Mouse (Mus musculus) B cell, adult 2 months (primary cell): ENCODE data around the gene Rarb.
"Not testable (repeated sequence)": the region's sequence is repeated elsewhere in the genome, so short reads cannot be mapped to it uniquely, and the experiment has no call there.

Experiments used
- DNase-seq, 2 experiments: peaks; one replicate each; pipeline ENCODE4 v3.0.0; 2022

The Rarb gene

DNA sequence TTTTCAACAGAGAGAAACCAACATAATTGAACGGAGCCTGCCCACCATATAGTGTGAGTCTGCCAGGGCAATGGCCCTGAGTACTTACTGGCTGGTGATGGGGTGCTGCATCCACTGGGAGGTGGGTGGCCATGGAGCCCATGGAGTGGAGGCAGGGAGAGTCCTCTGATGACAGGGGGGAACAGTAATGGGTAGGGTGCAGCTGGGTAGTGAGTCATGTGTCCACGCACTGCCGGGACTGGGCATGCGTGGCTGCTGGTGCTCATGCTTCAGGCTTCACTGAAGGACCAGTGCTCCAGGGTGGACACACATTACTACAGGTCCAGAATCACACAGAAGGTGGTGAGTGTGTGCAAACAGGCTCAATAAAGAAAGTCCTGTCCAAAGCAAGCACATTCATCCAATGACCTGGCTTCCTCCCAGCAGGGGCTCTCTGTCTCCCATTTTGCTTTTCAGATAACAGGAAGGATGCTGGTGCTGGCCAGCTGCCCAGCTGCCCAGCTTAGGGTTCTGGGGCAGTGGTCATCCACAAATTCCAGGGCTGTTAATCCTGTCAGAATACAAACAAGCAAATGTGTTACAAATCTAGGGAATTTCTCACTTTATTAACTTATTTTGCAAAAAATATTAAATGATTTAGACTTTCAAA is at the start of gene Rarb:
TSS of gene Rarb (minus strand) at position 555 of the 649 bp plus-strand sequence.
- DNase-seq = no peak

- no peak for DNase-seq
Measured at GRCm38 (mm10) chr14:16842036-16842435, 23.1 kb upstream of the Rarb start.

DNA sequence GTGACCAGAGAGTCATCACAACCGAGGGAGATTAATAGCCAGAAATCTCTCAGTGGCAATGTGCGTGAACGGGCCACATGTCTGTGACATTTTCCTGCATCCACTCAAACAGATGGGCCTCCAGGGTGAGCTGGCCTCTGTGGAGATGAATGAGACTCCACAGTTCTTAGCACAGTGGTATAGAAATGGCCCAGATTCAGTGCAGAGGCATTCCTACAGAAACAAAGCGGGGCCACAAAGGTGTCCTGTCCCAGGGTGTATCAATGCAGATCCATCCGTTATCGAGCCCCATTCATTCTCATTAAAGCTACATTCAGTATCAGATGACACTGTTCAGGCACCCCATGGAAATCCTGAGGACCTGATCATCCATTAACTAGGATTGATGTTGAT is 22.6 kb upstream of the Rarb start:
- DNase-seq = no peak

GRCm38 (mm10) chr14:16840951-16841596 is 22.1 kb upstream of the Rarb start:
- DNase-seq = no peak

DNA sequence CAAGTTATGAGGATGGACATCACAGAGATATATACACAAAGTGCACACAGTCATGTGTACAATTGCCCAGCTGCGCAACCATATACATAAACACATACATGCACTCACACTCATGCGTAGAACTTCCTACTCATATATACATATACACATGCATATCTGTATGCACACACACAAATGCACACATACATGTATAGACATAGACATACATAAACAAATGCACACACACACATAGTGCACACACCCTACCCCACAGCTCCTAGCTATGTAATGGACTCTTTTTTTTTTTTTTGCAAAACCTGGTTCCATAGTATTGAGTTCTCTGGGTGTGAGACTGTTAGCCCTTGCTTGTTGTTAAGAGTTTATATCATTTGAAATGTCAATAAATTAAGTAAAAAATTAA is 21.2 kb upstream of the Rarb start:
- DNase-seq = no peak

DNA sequence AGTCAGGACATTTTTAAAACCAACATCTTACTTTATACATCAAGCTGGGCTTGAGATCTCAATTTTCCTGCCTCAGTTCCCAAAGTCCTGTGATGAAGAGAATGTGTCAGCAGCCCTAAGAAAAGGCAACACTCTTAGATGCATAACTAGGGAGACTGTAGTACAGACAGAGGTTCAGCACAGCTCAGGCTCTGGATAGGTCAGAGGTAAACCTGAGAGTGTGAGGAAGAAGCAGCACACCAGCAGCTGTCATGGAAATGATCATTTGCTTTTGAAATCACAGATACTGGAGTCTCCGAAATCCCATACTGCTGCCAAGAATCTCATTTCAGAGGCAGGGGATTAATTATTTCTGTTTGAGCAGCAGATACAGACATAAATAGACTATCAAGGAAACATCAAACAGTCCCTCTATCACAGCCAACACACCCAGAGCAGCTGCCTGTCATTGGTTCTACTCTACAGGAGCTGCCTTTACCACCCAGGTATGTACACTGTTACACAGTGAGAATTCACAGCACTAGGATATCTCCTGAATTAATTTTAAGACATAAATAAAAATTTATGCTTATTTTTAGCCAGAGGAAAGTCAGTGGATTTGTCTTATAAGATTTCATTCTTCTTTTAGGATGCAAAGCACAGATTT is 3.7 kb downstream of the Rarb start:
- DNase-seq = no peak

- DNase-seq = no peak
Measured at GRCm38 (mm10) chr14:16806155-16806554, 12.8 kb downstream of the Rarb start.

DNA sequence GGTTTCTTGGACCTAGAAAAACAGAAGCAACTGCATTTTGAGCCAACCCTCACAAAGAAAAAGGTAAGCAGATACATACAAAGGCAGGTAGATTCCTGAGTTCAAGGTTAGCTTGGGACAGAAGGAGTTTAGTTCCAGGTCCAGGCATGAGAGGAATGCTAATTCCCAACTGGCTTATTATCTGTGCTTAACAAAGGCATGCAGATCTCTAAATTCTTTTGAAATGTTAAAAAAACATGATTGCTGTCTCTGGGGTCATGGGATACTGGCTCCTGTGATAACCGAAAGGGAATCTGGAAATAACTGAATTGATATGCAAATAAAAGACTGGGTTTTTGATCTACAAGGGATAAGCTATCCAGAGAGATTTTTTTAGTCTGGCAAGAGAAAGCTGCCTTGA is 28.8 kb downstream of the Rarb start:
- DNase-seq = no peak

DNA sequence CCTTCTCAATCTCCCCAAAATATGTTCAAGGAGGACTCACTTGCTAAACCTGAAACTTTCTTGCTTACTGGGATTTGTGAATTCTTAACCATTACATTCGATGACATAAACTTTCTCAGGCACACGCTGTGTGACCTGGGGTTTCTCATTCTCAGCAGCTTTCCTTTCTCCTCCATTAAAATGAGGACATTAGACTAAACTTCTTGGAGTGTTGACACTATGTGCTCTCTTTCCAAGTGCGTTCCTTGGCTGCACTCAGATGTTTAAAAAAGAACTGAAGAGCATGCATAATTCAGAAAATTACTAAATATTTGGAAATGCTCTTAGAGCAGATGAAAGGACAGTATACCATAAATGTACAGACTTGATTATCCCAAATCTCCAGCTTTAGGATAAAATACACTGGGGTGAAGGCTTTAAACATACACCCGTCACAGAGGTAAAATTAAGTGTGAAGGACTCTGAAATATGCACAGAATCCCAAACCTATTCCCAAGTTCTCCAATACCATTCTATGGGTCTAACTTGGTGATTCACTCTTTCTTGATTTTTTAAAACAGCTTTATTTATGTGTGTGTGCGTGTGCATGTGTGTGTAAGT is 36.9 kb downstream of the Rarb start:
- no peak for DNase-seq

DNA sequence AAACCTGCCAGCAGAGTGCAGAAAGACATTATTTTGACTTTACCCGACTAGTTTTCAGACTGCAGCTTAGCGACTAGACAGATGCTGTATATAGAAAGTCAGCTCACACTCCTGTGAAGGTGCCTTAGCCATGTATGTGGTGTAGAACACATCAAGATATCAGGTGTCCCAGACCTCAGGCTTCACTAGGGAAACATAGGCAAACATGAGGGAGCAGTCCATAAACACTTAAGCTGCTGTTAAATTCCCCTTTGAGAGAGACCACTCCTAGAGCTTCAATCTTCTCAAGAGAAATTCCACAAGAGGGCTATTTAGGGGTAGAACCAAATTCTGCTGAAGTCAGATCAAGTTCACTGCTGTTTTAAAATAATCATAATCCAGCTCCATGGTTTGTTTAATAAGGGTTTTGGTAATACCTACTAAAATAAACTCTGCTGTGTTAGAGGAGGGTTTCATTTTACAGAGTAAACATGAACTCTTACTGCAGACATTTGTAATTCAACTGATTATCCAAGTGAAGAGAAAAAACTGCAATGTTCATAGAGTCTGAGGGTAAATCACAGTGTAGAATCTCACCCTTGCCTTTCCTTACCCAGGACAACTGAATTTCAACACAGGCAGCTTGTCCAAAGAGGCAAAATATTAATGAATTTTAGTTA is 42.1 kb downstream of the Rarb start:
- DNase-seq = no peak

GRCm38 (mm10) chr14:16772927-16773326 is 46.0 kb downstream of the Rarb start:
- no peak for DNase-seq

- no peak for DNase-seq
Measured at GRCm38 (mm10) chr14:16765891-16766290, 53.1 kb downstream of the Rarb start.

- DNase-seq = no peak
Measured at GRCm38 (mm10) chr14:16762773-16763172, 56.2 kb downstream of the Rarb start.

DNA sequence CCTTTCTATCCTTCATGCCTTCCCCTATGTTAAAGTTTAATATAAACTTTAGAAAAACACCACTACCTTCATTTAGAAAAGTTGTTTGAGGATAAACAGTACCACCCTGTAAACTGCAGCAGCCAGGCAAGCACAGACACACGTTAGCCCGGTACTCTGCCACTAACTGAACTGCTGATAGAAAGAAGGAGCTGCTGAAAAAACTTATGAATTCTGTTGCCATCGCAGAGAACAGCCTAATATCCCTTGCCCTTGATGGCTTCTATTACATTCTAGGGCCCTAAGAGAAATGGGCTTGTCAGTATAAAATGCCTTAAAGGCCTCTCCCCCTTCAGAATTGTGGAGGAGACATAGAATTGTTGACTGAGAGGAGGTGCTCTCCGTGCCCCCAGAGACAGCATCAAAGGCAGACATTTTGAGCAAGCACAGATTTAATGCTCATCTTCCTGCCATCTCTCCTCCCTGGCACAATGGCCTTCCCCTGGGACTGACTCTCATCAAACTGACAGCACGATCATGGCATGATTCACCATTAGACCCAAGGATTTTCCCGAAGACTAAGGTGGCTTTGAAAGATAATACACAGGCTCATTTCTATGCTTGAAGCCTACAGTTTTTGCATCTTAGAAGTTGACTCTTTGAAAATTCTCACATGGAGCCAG is 60.1 kb downstream of the Rarb start:
- DNase-seq = no peak

DNA sequence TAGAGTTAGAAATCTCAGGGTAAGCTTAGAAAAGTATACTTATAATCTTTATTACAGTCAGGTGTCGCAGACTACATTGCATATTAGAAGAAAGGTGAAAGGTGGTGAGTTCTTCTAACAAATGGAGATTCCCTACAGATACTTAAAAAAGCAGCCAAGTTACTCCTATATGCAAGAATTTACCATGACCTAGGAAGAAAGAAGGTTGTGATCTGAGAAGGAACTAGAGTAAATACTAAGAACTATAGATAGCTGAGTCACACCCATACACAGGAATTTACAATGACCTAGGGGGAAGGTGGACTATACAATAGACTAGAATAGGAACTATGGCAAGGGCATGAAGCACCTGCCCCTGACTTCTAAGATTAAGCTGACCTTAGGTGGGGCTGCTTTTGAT is 63.4 kb downstream of the Rarb start:
- DNase-seq = not testable (repeated sequence)

DNA sequence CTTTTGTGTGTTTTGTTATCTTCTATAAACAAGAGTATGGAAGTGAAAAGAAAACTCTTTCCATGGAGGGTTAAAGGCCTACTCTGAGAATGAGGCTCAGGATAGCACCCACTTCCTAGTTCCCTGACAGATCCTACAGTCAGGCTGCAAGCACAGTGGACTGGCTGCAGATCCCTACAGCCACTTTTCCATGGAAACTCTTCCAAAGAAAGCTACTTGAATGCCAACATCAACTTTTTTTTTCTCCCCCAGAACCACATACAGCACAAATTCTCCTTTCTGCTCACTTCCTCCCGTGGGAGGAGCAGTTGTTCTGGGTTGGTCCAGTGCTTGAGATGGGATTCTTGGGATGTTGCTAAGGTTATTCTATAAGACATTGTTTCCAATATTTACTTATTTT is 66.3 kb downstream of the Rarb start:
- DNase-seq = no peak

DNA sequence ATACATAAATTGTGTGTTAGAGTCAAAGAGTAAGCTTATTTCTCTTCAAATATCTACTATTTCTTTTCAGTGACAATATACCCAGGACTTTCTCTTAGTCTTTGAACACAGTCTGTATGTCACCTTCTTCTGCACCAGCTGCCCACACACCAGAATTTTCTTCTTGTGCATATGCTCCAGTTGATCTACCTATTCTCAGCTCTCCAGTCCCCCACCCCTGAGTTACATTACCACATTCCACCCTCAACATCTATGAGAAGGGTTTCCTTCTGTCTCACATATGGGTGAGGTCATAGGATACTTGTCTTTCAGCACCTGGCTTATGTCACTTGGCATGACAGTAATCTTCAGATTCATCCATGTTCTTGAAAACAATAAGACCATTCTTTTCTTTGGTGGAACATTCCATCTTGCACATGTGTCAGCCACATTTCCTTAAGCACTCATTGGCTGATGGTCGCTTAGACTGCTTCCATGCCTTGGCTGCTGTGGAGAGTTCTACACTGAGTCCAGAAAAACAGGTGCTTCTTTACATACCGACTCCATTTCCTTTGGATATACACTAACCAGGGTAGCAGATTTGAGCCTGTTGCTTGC is 71.9 kb downstream of the Rarb start:
- DNase-seq = no peak

GRCm38 (mm10) chr14:16740982-16741739 is 77.8 kb downstream of the Rarb start:
- DNase-seq = no peak

- no peak for DNase-seq
Measured at GRCm38 (mm10) chr14:16738538-16738937, 80.4 kb downstream of the Rarb start.

DNA sequence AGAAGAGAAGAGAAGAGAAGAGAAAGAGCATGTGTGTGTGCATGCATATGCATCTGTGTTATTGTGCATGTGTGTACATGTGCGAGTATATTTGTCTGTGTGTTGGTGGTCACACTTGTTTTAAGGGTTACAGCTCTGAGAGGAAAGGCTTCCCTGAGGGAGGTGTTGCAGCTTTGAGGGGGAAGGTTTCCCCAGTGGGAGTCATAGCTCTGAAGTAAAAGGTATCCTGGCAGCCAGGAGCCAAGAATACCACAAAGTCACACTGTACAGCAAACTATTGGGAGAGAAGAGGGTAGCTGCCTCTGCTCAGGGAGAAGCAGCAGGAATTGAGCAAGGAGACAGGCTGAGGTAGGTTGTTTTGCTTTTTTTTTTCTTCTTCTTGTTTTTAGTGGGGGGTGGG is 81.2 kb downstream of the Rarb start:
- no peak for DNase-seq

GRCm38 (mm10) chr14:16735331-16736012 is 83.5 kb downstream of the Rarb start:
- no peak for DNase-seq
